Mouse (Mus musculus) heart, postnatal 0 days (tissue): ENCODE data around the gene Cntn5. TPM values are rescaled to one million over a fixed set of nuclear protein-coding genes. Genes with fewer than 3 reads are reported as not detected.

Experiments used
- ATAC-seq: fragments of 200-750 bp; cut with Nextera tagmentation; 2 replicates; pipeline ENCODE4 v1.8.0; 2017; ENCODE audit warnings: low read depth, moderate number of reproducible peaks, moderate library complexity; ENCODE audit not compliant: insufficient read depth
- DNase-seq: peaks from one replicate; pipeline ENCODE4 v3.0.0-alpha.2; 2016; ENCODE audit warnings: low spot score
- H3K27ac ChIP-seq: fragments of 300-500 bp; sonication (generic); 2 replicates; pipeline ENCODE4 v1.5.1; 2014; ENCODE audit warnings: low read depth, mild to moderate bottlenecking
- H3K27me3 ChIP-seq: fragments of 300-500 bp; sonication (generic); 2 replicates; pipeline ENCODE4 v1.6.1; 2014; ENCODE audit warnings: low read length, mixed read lengths; ENCODE audit not compliant: control insufficient read depth, insufficient read depth
- H3K36me3 ChIP-seq: fragments of 300-500 bp; sonication (generic); replicated peaks from 2 replicates; pipeline ENCODE4 v1.6.1; 2014; ENCODE audit warnings: low read length, mixed read lengths; ENCODE audit not compliant: control insufficient read depth, insufficient read depth
- H3K4me1 ChIP-seq: fragments of 300-500 bp; sonication (generic); 2 replicates; pipeline ENCODE4 v1.6.1; 2014; ENCODE audit warnings: antibody characterized with exemption; ENCODE audit not compliant: control insufficient read depth, insufficient read depth
- H3K4me2 ChIP-seq: fragments of 300-500 bp; sonication (generic); 2 replicates; pipeline ENCODE4 v1.6.1; 2014; ENCODE audit warnings: low read depth, mild to moderate bottlenecking, low read length, moderate library complexity
- H3K4me3 ChIP-seq: fragments of 300-500 bp; sonication (generic); 2 replicates; pipeline ENCODE4 v1.5.1; 2014; ENCODE audit warnings: low read depth, low read length
- H3K9ac ChIP-seq: fragments of 300-500 bp; sonication (generic); replicated peaks from 2 replicates; pipeline ENCODE4 v1.6.1; 2014; ENCODE audit warnings: low read depth, low read length, mixed read lengths
- H3K9me3 ChIP-seq: fragments of 300-500 bp; sonication (generic); replicated peaks from 2 replicates; pipeline ENCODE4 v1.6.1; 2016; ENCODE audit warnings: low read length; ENCODE audit not compliant: control insufficient read depth
- CTCF ChIP-seq: IDR thresholded peaks from 2 replicates; pipeline ENCODE4 v1.5.1; 2016; ENCODE audit warnings: antibody characterized with exemption, control low read depth, low read depth
- EP300 ChIP-seq: IDR thresholded peaks from 2 replicates; pipeline ENCODE4 v1.6.1; 2016; ENCODE audit warnings: antibody characterized with exemption, low read depth
- WGBS: fragments of 180-500 bp; shearing (Covaris S2); extraction: QIAGEN DNeasy Blood & Tissue Kit; methylation state at CpG from one replicate; pipeline ENCODE4 v1.1.7; 2014; 5-methylcytosine and 5-hydroxymethylcytosine counted together
- polyA plus RNA-seq: library from polyadenylated mRNA; unstranded; fragments of >200 nt; fragmentation: Nextera tagmentation; extraction: Ambion mirVana; gene quantifications from 2 replicates; pipeline ENCODE4 v1.2.1, GENCODE M21; 2015
- total RNA-seq: library from RNA; depleted of rRNA; stranded (reverse); fragments of >200 nt; gene quantifications from 2 replicates; pipeline ENCODE4 v1.2.3, GENCODE M21; 2014; ENCODE audit warnings: low replicate concordance

The Cntn5 gene
- total and polyA plus RNA-seq, 2 experiments from 2014 or later: 0.07 to 0.19 TPM

DNA sequence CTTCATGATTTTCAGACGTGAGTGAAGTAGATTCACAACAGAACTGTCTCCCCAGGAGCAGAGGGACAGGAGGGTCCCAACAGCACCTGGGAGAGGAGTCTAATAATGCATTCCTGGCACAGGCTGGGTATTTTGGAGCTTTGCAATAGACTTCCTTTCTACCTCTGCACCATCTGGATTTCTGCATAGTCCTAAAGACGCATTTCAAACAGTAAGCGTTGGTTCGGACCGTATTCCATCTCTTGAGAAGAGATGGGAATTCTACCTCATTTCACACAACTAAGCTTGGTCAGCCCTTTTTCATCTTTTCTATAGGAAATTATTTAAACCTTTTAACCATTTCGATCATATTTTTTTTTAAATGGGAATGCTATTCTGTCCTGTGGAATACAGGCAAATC lies 635.7 kb downstream of the Cntn5 start:
- Histone ChIP-seq H3K36me3 (no peaks in the 10 kb centered on the region), H3K4me2 (no peak overlapping the region), H3K9me3 (no peaks in the 10 kb centered on the region), H3K4me1 (no peaks in the 10 kb centered on the region), H3K27ac (no peak overlapping the region), H3K9ac (no peak overlapping the region), H3K4me3 (no peak overlapping the region), H3K27me3 (no peaks in the 10 kb centered on the region)
- DNase-seq (no peak), ATAC-seq (no peak)
- TF ChIP-seq CTCF (no peak), EP300 (no peak)
- WGBS: 77% methylated on average over 6 of the region's 6 CpGs

GRCm38 (mm10) chr9:10265616-10266015 lies 639.0 kb downstream of the Cntn5 start:
- no peaks in the 10 kb centered on the region for H3K4me1 ChIP-seq
- DNase-seq: no peak
- no peaks in the 10 kb centered on the region for H3K27me3 ChIP-seq
- ATAC-seq: no peak
- no peak overlapping the region for H3K4me2 ChIP-seq
- no peak overlapping the region for H3K9ac ChIP-seq
- H3K36me3 ChIP-seq: no peaks in the 10 kb centered on the region
- no peak overlapping the region for H3K27ac ChIP-seq
- 33% methylated on average over 3 of the region's 3 CpGs for WGBS
- no peaks in the 10 kb centered on the region for H3K9me3 ChIP-seq
- H3K4me3 ChIP-seq: no peak overlapping the region
- no peak for TF ChIP-seq EP300
- no peak for TF ChIP-seq CTCF

- H3K4me2 ChIP-seq: no peak overlapping the region
- no peak overlapping the region for H3K4me3 ChIP-seq
- H3K27me3 ChIP-seq: no peaks in the 10 kb centered on the region
- no peak overlapping the region for H3K9ac ChIP-seq
- H3K36me3 ChIP-seq: no peaks in the 10 kb centered on the region
- 76% methylated on average over 4 of the region's 4 CpGs for WGBS
- no peak for DNase-seq
- no peak overlapping the region for H3K27ac ChIP-seq
- TF ChIP-seq CTCF (no peak), EP300 (no peak)
- ATAC-seq: no peak
- H3K9me3 ChIP-seq: peaks cover 6% of the 10 kb centered on the region; the same call in 1 of the 2 replicates
- H3K4me1 ChIP-seq: no peaks in the 10 kb centered on the region
Observed at GRCm38 (mm10) chr9:10233364-10233763, 671.2 kb downstream of the Cntn5 start.

DNA sequence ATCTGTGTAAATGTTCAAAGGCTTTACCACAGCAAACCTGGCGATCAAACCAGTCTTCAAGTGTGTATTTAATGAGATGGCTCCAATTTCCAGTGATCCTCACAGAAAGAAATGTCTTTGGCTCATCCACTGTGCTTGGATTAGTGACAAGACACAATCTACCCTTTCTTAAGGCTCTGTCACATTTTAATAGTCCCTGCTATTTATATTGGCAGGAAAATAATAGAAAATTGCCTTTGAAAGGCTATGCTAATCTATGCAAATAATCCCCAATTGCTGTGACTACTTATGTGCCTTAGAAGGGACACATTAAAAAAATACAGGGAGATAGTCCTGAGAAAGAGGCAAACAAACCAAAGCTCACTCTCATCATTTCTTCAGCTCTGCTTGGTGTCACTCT lies 672.5 kb downstream of the Cntn5 start:
- H3K9ac ChIP-seq: no peak overlapping the region
- no peaks in the 10 kb centered on the region for H3K36me3 ChIP-seq
- no peak overlapping the region for H3K27ac ChIP-seq
- ATAC-seq (no peak), DNase-seq (no peak)
- no peak overlapping the region for H3K4me3 ChIP-seq
- no peak overlapping the region for H3K4me2 ChIP-seq
- whole genome bisulfite sequencing: 56% methylated on average over 1 of the region's 1 CpGs
- H3K4me1 ChIP-seq: no peaks in the 10 kb centered on the region
- H3K27me3 ChIP-seq: no peaks in the 10 kb centered on the region
- TF ChIP-seq EP300 (no peak), CTCF (no peak)
- no peaks in the 10 kb centered on the region for H3K9me3 ChIP-seq

- ATAC-seq (no peak), DNase-seq (no peak)
- Histone ChIP-seq H3K9me3 (no peaks in the 10 kb centered on the region), H3K4me3 (no peak overlapping the region), H3K4me1 (no peaks in the 10 kb centered on the region), H3K36me3 (no peaks in the 10 kb centered on the region), H3K9ac (no peak overlapping the region), H3K27me3 (no peaks in the 10 kb centered on the region), H3K4me2 (no peak overlapping the region), H3K27ac (no peak overlapping the region)
- TF ChIP-seq EP300 (no peak), CTCF (no peak)
Observed at GRCm38 (mm10) chr9:10230973-10231372, 673.6 kb downstream of the Cntn5 start.

DNA sequence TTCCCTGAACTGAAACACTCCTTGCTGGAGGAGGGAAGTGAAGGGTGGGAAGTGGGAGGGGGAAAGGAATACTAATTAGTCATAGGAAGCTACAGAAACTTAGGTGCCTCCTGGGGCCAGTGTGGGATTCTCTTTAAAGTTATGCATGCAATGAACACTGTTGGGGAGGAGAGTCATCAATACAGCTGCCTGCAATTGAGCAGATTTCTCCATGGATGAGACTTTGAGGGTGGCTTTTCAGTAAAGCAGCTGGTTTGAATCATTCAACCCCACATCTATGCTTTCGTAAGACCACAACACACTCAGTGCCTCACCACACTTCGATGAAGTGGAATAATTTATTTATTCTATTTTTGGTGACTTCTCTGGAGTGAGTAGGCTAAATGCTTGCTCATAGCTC lies 674.9 kb downstream of the Cntn5 start:
- H3K4me1 ChIP-seq: no peaks in the 10 kb centered on the region
- DNase-seq (no peak), ATAC-seq (no peak)
- no peak overlapping the region for H3K9ac ChIP-seq
- H3K4me3 ChIP-seq: no peak overlapping the region
- no peak overlapping the region for H3K4me2 ChIP-seq
- no peak overlapping the region for H3K27ac ChIP-seq
- TF ChIP-seq CTCF (no peak), EP300 (no peak)
- 65% methylated on average over 2 of the region's 2 CpGs for WGBS
- H3K36me3 ChIP-seq: no peaks in the 10 kb centered on the region
- no peaks in the 10 kb centered on the region for H3K9me3 ChIP-seq
- no peaks in the 10 kb centered on the region for H3K27me3 ChIP-seq
